Mouse (Mus musculus): Measurements from ENCODE around the gene Eme1. TPM values are rescaled to one million over a fixed set of nuclear protein-coding genes. Genes with fewer than 3 reads are reported as not detected.

The Eme1 gene
- polyA plus RNA-seq, 1 experiment = 7.3 TPM

DNA sequence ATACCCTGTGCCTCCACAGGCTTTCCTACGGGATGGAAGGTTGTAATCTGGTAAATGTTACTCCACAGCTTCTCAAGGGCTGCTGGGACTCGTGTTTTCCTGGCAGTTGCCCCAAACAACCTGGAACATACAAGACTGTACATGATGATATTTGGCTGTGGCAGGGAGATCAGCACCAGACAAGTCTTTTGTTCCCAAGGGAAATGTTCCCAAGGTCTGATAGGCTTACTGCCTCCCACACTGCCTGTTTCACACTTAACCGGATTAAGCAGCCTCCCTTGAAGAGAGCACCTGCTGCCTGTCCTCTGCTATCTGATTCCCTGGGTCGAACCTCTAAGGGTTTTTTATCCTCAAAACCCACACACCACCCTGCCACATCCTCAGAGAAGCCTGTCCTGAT lies 38.3 kb downstream of the Eme1 start:
- peak; percentile 56 for DNase-seq (ENCODE audit: low read depth)
- TF ChIP-seq POLR2A (IDR thresholded peaks at IDR 0.05; ENCODE audit: borderline replicate concordance, extremely low read depth, insufficient read depth, insufficient read length, poor library complexity, severe bottlenecking) (no peak), CTCF (IDR thresholded peaks at IDR 0.05; ENCODE audit: borderline replicate concordance, extremely low read depth, insufficient read depth, insufficient read length) (no peak)

DNA sequence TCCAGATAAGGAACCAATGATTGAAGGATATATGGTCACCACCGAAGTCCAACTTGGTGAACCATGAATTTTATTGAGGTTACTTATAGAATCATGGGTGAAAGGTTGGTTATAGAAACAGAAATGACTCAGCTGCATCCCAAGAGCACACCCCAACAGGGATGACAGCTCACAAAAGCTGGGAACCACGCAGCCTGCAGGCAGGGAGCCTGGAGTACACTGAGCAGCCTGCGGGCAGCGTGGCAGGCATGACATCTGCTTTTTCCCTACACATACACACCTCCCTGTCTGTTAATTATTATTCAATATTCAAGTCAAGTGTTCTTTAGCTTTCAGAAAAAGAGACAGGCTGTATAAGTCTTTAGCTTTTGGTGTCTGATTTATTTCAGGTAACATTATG lies 39.2 kb downstream of the Eme1 start:
- no peak for DNase-seq (ENCODE audit: low read depth)
- TF ChIP-seq CTCF (IDR thresholded peaks at IDR 0.05; ENCODE audit: borderline replicate concordance, extremely low read depth, insufficient read depth, insufficient read length) (no peak), POLR2A (IDR thresholded peaks at IDR 0.05; ENCODE audit: borderline replicate concordance, extremely low read depth, insufficient read depth, insufficient read length, poor library complexity, severe bottlenecking) (no peak)

DNA sequence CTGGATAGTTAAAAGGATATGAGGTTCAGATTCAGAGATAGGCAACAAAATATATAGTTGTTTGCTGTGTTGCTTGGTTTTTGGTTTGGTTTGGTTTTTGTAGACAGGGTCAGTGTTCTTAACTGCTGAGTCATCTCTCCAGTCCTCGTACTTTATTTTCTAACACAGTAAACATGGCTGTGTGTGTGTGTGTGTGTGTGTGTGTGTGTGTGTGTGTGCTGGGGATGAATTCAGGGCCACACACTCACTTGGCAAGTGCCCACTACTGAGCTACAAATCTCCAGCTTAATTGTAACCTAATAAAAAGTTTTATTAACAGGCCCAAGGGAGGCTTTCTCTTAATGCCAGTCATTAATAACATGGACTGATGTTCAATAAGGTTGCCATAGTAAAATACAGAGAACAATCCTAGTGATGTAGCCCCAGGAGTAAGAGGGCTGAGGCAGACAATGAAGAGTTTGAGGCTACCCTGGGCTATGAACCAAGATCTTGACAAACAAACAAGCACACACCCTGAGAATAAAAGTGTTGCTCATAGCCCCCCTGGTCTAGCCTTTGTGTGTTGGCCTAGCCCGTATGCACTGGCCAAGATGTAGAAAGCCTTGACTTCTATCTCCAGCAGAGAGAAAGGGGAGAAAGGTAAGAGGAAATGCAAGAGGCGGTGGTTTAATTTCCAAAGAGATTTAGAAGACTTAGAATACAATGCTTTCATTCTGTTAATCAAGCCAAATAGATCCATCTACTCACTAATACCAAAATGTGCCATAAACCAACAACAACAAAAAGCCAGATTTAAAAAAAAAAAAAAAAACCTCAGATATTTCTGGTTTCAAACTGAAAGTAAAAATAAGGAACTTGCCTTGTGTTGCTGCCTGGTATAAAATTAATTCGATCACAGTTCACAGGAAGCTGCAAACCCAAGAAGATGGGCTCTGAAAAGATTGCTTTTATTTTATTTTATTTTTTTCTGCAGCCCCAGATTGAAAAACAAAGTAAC lies 42.7 kb downstream of the Eme1 start:
- no peak for TF ChIP-seq CTCF (IDR thresholded peaks at IDR 0.05; ENCODE audit: borderline replicate concordance, extremely low read depth, insufficient read depth, insufficient read length)
- no peak for TF ChIP-seq POLR2A (IDR thresholded peaks at IDR 0.05; ENCODE audit: borderline replicate concordance, extremely low read depth, insufficient read depth, insufficient read length, poor library complexity, severe bottlenecking)
- peak; percentile 72 for DNase-seq (ENCODE audit: low read depth)

DNA sequence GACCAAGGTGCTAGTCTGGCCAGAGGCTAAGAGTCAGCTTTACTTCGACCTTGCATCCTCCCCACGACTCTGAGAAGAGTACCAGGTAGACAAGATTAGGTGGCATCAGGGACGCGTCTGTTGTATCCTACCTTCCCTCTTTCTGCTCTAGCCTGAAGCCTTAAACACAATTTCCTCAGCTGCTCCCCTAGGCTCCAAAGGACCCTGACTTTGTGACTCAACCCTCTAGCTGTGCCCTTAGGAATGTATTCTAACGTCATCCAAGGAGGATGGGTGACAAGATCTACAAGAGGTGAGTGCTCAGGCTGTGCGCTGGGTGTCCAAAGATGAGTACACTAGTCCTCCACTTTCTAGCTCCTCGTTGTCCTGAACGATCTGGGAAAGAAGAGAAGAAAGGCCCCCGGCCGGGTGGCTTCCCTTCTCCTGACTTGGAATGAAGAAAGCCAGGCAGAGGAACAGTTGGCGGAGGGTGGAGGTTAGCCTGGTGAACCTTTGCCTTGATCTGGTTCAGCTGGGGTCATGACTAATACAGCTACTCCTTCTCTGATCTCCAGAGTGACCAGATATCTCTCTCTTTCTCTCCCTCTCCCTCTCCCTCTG lies 51.3 kb downstream of the Eme1 start:
- TF ChIP-seq POLR2A (IDR thresholded peaks at IDR 0.05; ENCODE audit: borderline replicate concordance, extremely low read depth, insufficient read depth, insufficient read length, poor library complexity, severe bottlenecking) (no peak), CTCF (IDR thresholded peaks at IDR 0.05; ENCODE audit: borderline replicate concordance, extremely low read depth, insufficient read depth, insufficient read length) (no peak)
- no peak for DNase-seq (ENCODE audit: low read depth)

DNA sequence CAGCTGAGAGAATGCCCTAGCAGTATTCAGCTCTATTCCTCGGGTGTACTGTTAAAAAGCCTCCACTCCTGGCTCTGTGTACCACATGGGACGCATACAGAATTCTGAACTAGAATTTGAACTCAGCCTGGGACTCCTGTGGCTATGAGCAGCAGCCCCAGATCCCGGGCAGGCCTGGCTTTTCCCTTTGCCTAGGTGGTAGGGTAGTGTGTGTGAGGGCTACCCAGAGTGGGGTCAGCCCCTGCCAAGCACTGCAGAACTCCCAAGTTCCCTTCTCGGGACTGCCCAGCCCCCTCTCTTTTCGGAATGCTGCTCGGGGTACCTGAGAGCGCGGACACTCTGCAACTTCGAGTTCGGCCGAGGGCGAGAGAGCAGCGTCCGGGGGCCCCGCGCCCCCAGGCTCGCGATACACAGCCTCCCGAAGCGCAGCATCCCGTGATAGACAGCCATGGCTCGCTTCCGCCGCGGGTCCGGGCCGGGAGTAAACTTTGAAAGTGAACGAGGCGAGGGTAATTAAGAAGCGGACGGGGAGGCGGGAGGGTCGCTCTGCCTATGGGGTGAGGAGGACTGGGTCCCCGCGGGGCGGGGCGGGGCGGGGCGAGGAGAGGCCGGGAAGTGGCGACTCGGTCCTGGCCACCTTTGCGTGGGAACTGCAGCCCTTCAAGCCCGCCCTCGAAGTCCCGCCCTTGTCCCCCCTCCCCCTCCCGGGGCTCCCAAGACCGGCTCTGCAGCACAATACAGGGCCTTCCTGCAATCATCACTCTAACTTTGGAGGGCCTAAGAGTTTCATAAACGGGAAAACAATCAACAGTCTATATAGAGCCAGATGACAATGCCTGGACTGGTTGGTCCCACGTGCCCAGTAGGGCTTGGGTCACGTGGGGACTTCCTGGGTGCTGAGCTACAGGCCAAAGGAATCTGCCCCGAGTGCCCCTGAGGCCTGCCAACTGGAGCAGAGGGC lies 52.2 kb downstream of the Eme1 start, which contains the start of gene Acsf2:
Gene Acsf2 (minus strand): TSS at position 551 of the 961 bp plus-strand sequence.
- DNase-seq (ENCODE audit: low read depth) = peak; percentile 83
- TF ChIP-seq POLR2A (IDR thresholded peaks at IDR 0.05; ENCODE audit: borderline replicate concordance, extremely low read depth, insufficient read depth, insufficient read length, poor library complexity, severe bottlenecking) = no peak
- no peak for TF ChIP-seq CTCF (IDR thresholded peaks at IDR 0.05; ENCODE audit: borderline replicate concordance, extremely low read depth, insufficient read depth, insufficient read length)

DNA sequence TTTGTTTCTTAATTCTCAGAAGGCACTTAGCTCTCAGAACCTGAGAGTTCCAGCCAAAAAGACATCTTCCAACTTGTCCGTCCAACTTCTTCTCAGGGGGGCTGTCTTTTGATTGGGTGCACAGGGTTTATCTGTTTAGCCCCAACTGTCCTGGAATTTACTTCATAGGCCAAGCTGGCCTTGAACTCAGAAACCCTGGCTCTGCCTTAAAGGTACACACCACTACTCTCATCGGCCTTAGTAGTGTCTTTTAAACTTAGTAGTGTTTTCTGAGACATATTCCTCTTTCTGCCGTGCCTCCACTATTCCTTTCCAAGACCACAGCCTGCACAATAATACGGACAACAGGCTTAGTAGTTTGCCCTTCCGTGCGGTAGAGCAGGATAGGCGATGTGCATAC lies 53.3 kb downstream of the Eme1 start:
- TF ChIP-seq CTCF (IDR thresholded peaks at IDR 0.05; ENCODE audit: borderline replicate concordance, extremely low read depth, insufficient read depth, insufficient read length) (no peak), POLR2A (IDR thresholded peaks at IDR 0.05; ENCODE audit: borderline replicate concordance, extremely low read depth, insufficient read depth, insufficient read length, poor library complexity, severe bottlenecking) (no peak)
- no peak for DNase-seq (ENCODE audit: low read depth)

DNA sequence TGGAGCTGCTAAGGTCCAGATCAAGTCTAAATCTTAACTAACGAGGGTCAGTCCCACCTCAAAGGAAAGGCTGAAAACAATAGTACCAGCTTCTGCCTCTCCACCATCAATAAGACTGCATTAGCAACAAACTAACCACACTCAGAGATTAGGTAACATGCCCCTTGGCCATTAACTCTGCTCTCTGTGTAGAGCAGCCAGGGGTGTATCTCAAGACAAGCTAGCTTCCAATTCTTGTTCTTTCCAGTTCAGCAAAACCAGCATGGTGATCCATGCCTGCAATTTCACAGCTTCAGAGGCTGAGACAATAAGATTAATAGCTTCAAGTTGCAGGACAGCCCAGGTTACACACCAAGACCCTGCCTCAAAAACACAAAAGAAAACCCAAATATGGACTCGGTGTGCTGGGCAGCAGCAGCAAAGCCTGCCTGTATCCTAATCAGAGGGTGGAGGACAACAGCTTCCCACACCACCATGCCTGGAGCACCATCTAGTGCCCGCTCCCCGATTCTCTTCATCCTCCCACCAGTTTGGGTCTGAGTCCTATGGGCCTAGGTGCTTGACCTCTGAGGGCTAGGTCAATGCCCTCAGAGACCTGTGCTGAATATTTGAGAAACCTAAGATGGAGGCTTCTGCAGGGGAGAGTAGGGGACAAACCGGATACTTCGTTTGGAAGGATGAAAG lies 55.2 kb downstream of the Eme1 start:
- TF ChIP-seq POLR2A (IDR thresholded peaks at IDR 0.05; ENCODE audit: borderline replicate concordance, extremely low read depth, insufficient read depth, insufficient read length, poor library complexity, severe bottlenecking) (no peak), CTCF (IDR thresholded peaks at IDR 0.05; ENCODE audit: borderline replicate concordance, extremely low read depth, insufficient read depth, insufficient read length) (no peak; the same call in 1 of the 2 replicates)
- no peak for DNase-seq (ENCODE audit: low read depth)

DNA sequence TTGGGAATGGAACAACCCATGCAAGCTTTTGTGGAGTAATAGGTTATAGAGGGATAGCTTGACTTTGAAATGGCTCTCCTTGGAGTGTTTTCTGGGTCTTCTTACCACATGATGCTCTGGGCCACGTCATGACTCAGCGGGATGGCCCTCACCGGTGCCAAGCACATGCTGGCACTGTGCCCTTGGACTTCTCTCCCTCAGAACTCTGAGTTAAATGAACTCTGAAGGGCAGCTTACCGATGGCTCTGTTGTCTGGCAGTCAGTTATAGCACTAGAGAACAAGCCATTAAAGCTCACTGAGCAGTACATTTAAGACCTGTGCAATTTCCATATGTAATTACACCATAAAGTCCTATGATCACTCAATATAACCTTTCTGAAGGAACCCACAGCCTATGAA lies 56.4 kb downstream of the Eme1 start:
- no peak for DNase-seq (ENCODE audit: low read depth)

DNA sequence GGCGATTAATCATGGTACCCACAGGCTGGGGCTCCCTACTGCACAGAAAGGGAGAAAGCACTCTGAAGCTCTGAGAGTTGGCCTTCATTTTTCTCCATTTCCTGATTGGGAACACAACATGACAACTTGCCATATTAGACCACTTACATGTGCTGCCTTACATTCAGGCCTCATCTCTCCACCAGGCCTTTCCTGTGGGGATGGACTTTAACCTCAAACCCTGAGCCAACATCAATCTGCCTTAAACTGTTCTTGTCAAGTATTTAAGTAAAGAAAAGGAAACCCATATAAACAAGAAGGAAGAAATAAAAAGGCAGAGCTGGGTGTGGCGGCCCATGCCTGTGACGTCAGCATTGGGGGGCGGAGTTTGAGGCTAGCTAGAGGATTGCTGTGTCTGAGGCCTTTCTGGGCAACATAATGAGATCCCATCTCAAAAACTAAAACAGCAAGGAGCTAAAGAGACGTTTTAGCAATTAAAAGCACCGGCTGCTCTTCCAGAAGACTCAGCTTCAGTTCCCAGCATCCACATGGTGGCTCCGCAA lies 57.4 kb downstream of the Eme1 start:
- TF ChIP-seq POLR2A (IDR thresholded peaks at IDR 0.05; ENCODE audit: borderline replicate concordance, extremely low read depth, insufficient read depth, insufficient read length, poor library complexity, severe bottlenecking) = no peak
- no peak for TF ChIP-seq CTCF (IDR thresholded peaks at IDR 0.05; ENCODE audit: borderline replicate concordance, extremely low read depth, insufficient read depth, insufficient read length)
- DNase-seq (ENCODE audit: low read depth) = no peak

More for the DNA sequence above, 56.4 kb downstream of the Eme1 start:
- TF ChIP-seq POLR2A (IDR thresholded peaks at IDR 0.05; ENCODE audit: borderline replicate concordance, extremely low read depth, insufficient read depth, insufficient read length, poor library complexity, severe bottlenecking) = no peak
- TF ChIP-seq CTCF (IDR thresholded peaks at IDR 0.05; ENCODE audit: borderline replicate concordance, extremely low read depth, insufficient read depth, insufficient read length) = no peak

Other genes starting within 250 kb of the Eme1 start
- 208 and 232 TPM in 2 replicates for gene Cacna1g, start 179.8 kb downstream of the Eme1 start, polyA plus RNA-seq (2012; rRNA removed)
- gene Spata20, start 167.8 kb downstream of the Eme1 start, polyA plus RNA-seq (2012; rRNA removed) = 0.45 and 0.66 TPM in 2 replicates
- 0.50 and 1.5 TPM in 2 replicates for gene Epn3, start 154.0 kb downstream of the Eme1 start, polyA plus RNA-seq (2012; rRNA removed)
- 2.5 and 3.0 TPM in 2 replicates for gene Mycbpap, start 132.2 kb downstream of the Eme1 start, polyA plus RNA-seq (2012; rRNA removed)
- gene Rsad1, start 104.7 kb downstream of the Eme1 start, polyA plus RNA-seq (2012; rRNA removed) = 8.7 and 9.0 TPM in 2 replicates
- gene Chad, start 88.9 kb downstream of the Eme1 start, polyA plus RNA-seq (2012; rRNA removed) = 0.06 and 0.44 TPM in 2 replicates
- gene Acsf2, start 52.1 kb downstream of the Eme1 start, polyA plus RNA-seq (2012; rRNA removed) = 7.2 and 9.7 TPM in 2 replicates
- 89.6 and 112 TPM in 2 replicates for gene Lrrc59, start 24.2 kb downstream of the Eme1 start, polyA plus RNA-seq (2012; rRNA removed)
- 85.5 and 89.5 TPM in 2 replicates for gene Mrpl27, start 197 bp downstream of the Eme1 start, polyA plus RNA-seq (2012; rRNA removed)
- 19.5 and 24.1 TPM in 2 replicates for gene Xylt2, start 23.6 kb upstream of the Eme1 start, polyA plus RNA-seq (2012; rRNA removed)
- 0.04 TPM in 1 of 2 replicates, not detected in the other for gene Gm11541, start 50.5 kb upstream of the Eme1 start, polyA plus RNA-seq (2012; rRNA removed)
- gene Cdc34b, start 87.8 kb upstream of the Eme1 start, polyA plus RNA-seq (2012; rRNA removed) = 0.08 and 0.16 TPM in 2 replicates
- gene Tmem92, start 128.7 kb upstream of the Eme1 start, polyA plus RNA-seq (2012; rRNA removed) = not detected in 2 replicates

All from brain, embryonic 14.5 days (tissue).